Mouse (Mus musculus) fat pad, adult 2 months (tissue): Measurements from ENCODE around the gene Rad51c.
A peak's percentile ranks its signal among the peaks of the same experiment; 100 is the strongest.
"Not testable (repeated sequence)": the region's sequence is repeated elsewhere in the genome, so short reads cannot be mapped to it uniquely, and the experiment has no call there.

Experiments used
- DNase-seq: peaks from one replicate; pipeline ENCODE4 v3.0.0-alpha.2; 2011; ENCODE audit warnings: low read depth, low spot score; ENCODE audit errors: extremely low read depth

Gene Rad51c

DNA sequence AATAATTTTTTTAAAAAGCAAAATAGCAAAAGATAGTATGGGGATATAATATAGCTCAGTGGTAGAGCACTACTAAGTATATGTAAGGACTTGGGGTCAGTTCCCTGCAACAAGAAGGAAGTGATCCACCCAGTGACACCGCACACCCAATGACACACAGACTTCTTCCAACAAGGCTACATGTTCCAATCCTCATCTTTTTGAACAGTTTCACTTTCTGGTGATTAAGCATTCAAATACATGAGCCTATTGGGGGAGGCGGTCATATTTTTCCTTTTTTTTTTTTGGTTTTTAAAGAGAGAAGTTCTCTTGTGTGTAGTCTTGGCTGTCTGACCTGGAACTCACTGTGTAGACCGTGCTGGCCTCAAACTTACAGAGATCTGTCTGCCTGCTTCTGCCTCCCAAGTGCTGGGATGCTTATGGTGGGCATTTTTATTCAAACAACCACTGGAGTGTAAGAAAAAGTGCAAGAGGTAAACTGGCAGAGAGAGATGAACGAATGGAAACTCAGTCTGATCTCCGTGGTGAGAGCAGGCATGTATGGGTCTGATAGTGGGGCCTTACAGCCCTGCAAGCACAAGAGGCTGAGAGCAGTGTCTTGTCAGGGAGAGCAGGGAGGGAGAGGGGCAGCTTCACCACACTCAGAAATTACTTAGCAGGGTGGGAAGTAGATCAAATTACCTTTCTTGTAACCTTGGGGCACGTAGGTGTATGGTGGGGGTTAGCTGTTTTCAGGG, 28.3 kb upstream of the Rad51c start:
- no peak for DNase-seq

DNA sequence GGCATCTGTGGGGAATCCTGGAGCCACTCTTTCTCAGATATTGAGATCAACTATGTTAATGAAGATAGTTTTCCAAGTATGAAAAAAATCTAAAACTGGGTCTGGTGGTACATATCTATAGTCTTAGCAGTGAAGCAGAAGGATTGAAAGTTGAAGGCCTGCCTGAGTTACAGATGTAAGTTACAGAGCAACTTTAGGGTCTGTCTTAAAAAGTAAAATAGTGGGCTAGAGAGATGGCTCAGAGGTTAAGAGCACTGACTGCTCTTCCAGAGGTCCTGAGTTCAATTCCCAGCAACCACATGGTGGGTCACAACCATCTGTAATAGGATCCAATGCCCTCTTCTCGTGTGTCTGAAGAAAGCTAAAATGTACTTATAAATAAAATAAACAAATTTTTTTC, 27.7 kb upstream of the Rad51c start:
- no peak for DNase-seq

DNA sequence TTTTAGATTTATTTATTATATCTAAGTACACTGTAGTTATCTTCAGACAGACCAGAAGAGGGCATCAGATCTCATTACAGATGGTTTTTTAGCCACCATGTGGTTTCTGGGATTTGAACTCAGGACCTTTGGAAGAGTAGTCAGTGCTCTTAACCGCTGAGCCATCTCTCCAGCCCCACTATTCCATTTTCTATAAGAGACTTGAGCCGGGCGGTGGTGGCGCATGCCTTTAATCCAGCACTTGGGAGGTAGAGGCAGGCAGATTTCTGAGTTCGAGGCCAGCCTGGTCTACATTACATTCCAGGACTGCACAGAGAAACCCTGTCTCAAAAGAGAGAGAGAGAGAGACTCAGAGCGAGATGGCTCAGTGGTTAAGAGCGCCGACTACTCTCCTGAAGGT, 27.1 kb upstream of the Rad51c start:
- DNase-seq, result not testable (repeated sequence)

DNA sequence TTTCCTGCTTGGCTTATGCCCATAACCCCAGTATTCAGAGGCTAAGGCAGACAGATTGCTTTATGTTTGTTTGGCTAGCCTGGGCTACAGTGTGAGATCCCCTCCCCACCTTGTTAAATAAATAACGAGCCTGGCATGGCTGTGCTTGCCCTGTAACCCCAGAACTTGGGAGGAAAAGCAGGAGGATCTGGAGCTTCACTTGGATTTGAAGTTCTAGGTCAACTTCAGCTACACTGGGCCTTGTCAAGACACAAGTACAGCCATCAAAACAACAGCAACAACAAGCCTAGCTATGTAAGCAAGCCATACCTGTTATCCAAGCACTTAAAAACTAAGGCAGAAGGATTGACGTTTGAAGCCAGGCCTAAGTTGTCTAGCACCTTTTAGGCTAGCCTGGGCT, 25.6 kb upstream of the Rad51c start:
- no peak for DNase-seq

DNA sequence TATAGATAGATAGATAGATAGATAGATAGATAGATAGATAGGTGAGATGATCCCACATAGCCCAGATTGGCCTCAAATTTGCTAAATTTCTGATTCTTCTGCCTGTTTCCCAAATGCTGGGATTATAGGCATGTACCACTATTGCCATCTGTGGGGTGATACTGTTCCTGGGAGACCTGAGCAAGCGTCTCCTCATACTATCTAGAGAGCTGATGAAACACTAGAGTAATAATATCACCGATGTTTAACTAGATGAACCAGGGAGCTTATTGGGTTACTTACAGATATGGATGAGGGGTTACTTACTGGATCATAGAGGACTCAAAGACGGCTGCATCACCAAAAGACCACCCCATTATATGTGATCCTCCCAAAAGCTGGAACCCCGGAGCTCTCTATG, 24.6 kb upstream of the Rad51c start:
- no peak for DNase-seq

DNA sequence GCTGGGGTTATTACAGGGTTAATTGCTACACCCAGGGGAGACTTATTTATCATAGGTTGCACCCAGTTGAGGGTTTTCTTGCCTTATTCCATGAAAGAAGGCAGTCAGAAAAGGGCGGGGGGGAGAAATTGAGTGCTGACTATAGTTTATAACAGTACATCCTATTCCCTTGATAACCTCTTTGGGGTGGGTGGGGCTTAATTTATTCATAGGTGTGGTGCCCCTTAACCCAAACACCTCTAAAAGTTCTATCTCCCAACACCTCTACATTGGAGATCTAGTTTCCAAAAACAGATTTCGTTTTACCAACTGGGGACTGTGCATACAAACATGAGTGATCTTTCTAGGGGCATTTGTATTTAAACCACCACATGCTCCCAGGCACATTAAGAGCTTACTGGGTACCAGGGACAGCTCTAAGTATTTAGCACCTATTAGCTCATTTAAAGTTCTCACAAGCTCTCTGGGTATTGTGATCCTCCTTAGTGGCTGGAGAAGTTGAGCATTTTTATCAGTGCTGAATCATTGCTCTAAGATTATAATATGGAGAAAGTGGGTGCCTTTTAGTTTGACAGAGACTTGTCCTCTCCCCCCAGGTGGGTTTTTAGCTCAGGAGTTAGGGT, 23.4 kb upstream of the Rad51c start:
- no peak for DNase-seq

DNA sequence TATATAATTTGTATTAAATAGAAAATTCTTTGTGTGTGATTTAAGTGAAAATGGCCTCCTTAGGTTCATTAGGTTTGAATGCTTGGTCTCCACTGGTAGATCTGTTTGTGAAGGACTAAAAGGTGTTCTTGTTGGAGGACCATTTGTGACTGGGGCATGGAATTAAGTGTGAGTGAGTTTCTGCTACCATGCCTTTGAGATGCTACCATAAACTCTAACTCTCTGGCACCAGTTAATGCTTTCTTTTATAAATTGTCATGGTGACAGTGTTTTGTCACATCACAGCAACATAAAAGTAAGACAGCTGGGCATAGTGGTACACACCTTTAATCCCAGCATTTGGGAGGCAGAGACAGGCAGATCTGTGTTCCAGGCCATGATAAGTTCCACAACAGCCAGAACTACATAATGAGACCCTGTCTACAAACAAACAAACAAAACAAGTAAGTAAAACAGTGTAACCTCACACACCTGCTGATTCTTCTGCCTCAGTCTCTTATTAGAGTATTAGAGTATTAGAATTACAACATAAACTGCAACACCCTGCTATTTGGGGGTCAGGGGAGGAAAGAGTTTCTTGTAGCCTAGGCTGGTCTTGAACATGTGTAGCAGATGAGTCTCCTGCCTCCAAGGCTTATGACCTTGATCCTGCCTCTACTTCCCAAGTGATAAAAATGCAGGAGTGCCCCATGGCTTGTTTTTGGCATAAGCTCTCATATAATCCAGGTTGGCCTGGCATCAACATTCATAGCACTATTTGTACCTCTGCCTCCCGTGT, 22.7 kb upstream of the Rad51c start:
- DNase-seq, result no peak

DNA sequence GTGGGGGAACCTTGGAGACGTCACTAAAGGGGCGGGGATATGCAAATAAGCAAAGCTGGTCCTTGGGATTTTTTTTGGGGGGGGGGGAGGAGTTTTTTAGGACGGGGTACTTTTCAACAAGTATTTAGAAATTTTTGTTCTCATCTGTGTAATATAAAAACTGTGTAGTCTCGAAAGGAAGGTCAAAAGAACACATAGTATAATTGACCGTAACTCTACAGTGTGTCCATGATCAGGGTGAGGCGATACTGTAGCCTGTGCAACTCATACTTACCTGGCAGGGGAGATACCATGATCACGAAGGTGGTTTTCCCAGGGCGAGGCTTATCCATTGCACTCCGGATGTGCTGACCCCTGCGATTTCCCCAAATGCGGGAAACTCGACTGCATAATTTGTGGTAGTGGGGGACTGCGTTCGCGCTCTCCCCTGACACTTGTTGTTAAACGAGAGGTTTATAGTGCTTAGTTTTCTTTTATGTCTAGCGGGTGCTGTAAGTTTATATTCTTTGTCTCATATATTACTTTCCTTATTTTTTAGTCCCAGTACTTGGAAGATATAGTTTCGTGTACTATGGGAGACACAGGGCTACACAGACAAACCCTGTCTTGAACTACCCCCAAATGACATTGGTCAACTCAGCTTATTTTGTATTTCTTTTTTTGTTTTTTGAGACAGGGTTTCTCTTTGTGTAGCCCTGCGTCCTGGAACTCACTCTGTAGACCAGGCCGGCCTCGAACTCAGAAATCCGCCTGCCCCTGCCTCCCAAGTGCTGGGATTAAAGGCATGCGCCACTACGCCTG, 21.9 kb upstream of the Rad51c start:
- peak; percentile 58 for DNase-seq

DNA sequence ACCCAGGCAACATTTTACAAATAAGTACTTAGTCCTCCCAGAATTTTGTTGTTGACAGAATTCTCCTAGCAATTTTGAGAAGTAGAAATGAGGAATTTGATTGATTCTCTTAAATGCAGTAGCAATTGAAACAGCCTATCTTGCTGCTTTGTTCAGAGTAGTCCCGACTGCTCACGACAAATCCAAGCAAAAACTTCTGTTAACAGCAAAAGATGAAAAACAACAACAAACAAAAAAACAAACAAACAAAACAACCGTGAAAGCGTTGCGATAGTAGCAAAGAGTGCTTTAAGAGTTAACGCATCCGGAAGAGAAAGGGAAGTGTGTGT, 21.3 kb upstream of the Rad51c start:
- DNase-seq, result no peak

DNA sequence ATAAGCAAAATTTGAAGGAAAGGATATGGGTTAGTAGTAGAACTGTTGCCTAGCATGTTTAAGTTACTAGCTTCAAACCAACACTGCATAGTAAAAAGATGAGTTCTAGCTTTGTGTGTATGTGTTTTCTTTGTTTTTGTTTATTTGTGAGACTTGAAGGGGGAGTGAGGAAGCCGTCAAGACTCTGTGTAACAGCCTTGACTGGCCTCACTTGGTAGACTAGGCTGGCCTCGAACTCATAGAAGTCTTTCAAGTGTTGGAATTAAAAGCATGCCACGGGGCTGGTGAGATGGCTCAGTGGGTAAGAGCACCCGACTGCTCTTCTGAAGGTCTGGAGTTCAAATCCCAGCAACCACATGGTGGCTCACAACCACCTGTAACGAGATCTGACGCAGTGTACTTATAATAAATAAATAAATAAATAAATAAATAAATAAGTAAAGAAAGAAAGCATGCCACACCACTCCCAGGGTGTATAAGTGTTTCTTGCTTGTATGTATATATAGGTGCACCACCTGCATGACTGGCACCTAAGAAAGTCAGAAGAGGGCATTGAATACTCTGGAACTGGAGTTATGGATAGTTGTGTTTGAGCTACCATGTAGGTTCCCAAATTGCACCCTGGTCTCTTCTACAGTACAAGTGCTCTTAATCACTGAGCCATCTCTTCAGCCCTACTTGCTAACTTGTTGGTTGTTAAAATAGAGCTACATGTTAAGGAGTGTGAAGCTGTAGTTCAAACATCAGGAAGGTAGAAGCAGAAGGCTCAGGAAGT, 19.0 kb upstream of the Rad51c start:
- DNase-seq, result no peak

DNA sequence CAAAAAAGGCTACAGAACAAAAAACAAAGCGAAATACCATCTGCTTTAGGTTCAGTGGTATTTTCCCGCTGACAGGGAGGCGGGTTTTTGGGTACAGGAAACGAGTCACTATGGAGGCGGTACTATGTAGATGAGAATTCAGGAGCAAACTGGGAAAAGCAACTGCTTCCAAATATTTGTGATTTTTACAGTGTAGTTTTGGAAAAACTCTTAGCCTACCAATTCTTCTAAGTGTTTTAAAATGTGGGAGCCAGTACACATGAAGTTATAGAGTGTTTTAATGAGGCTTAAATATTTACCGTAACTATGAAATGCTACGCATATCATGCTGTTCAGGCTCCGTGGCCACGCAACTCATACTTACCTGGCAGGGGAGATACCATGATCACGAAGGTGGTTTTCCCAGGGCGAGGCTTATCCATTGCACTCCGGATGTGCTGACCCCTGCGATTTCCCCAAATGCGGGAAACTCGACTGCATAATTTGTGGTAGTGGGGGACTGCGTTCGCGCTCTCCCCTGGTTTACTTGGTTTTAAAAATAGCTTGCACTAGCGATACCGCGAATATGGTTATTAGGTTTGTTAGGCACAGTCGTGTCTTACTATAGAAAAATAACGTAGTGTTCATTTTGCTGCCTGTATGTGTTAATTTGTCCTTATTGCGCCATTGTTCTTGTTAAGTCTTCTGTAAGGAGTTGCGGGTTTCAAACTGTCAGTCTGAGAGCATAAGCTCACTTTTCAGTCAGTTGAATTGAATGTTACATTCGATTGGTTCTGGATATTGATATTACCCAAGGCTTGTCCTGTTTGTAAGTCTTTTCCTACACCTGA, 18.0 kb upstream of the Rad51c start:
- peak; percentile 86 for DNase-seq

DNA sequence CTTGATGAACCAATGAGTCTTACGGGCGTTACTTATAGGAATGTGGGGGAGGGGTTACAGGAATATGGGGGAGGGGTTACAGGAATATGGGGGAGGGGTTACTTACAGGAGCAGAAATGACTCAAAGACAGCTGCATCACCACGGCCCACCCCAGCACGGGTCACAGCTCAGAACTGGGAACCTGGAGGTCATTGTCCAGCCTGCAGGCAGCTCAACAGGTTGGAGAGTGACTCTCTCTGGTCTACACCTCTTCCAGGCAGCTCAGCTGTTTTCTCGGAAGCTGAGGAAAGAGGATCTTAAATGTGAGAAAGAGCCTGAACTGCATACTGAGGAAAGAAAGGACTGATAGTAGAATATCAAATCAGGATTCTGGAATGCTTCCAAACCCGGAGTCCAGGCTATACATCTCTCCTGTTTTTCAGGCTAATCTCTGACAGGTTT, 17.0 kb upstream of the Rad51c start:
- DNase-seq, result no peak

DNA sequence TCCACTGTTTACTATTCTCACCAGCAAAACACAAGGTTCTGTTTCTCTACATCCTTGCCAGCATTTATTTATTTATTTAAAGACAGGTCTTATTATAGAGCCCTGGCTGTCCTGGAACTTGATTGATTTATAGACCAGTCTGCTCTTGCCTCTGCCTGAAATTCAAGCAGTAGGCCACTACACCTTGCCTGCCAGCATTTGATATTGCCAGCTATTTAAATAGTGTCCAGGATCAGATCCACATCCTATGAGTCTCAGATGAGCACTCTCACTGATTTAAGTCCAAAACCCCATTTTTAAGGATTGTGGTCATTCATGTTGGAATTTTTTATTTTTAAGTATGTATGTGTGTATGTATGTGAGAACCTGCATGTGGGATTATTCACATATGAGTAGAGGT, 16.1 kb upstream of the Rad51c start:
- DNase-seq, result no peak

DNA sequence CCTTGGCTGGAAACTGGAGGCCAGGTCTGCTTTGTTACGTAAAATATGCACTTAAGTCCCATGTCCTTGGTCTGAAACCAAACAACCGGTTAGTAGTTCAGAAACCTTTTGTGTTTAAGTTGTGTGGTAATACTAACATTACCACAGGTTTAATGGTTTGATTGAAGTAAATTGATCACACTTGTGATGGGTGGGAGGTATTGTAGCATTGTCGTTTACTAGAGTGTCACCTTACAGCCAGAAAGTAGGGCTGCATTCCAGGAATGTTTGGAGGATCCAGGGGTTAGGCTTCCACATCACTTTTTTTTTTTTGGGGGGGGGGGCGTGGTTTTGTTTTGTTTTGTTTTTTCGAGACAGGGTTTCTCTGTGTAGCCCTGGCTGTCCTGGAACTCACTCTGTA, 11.4 kb upstream of the Rad51c start:
- DNase-seq, result no peak

DNA sequence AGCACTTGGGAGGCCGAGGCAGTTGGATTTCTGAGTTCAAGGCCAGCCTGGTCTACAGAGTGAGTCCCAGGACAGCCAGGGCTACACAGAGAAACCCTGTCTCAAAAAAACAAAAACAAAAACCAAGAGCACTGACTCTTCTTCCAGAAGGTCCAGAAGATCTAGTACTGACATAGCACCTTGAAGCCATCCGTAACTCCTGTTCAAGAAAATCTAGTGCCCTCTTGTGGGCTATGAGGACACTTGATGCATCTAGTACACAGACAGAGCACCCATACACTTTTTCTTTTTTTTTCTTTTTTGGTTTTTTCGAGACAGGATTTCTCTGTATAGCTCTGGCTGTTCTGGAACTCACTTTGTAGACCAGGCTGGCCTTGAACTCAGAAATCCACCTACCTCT, 8.7 kb upstream of the Rad51c start:
- DNase-seq, result not testable (repeated sequence)

DNA sequence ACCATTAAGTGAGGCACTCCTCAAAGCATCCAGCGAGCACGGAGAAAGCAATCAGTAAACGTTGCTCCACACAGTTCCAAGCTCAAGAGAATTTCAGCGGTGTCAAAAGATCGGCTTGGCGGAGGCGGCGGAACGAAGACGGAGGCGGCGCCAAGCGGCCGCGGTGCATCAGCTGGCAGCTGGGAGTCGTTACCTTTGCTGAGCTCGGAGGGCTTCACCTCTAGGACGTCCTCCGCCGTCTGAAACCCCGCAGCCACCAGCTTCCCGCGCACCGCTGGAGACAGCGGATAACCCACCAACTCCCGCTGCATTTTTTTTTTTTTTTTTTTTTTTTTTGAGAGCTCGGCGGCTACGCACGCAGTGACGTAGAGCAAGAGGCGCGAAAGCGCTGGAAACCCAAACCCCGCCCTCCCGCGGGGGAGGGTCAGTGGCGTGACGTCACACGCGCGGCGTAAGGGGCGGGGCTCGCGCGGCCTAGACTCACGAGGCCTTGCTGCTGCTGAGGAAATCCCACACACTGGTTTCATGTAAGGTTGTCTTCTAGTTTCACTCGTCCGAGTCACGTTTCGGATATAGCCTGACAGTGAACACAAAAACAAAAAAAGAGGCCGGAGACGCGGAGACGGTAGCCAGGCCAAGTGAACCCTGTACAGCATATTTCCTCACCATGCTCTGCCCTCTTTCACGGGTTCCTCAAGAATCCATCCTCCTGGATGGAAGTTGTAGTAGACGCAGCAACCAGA, 472 bp downstream of the Rad51c start:
- DNase-seq, result no peak

DNA sequence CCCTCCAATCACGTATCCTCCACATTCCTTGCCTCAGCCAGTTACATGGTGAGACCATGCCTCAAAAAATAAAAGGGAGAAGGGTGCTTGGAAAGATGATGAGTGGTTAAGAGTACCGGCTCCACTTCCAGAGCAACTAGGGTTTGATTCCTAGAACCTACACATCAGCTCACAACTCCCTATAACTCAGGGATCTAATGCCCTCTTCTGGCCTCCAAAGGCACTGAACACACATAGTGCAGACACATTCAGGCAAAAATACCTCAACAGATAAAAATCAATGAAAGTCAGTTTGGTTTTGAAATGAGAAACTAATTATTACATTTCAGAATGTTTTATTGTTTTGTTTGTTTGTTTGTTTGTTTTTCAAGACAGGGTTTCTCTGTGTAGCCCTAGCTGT, 6.4 kb downstream of the Rad51c start:
- DNase-seq, result no peak

DNA sequence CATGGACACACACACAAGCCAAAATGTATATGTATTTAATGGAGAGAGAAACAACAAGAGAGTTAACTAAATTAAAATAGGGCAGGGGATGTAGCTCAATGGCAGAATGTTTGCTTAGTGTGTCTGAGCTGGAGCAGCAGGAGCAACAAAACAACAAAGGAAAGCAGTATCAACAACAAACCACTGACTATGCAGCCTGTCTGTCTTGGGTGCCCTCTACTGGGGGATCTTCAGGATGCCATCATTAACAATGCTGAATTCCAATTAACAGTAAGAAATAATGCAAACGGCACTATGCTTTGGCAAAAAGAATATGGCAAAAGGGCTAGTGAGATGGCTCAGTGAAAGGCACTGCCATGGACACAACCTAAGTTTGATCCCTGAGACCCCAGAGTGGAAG, 10.9 kb downstream of the Rad51c start:
- no peak for DNase-seq

DNA sequence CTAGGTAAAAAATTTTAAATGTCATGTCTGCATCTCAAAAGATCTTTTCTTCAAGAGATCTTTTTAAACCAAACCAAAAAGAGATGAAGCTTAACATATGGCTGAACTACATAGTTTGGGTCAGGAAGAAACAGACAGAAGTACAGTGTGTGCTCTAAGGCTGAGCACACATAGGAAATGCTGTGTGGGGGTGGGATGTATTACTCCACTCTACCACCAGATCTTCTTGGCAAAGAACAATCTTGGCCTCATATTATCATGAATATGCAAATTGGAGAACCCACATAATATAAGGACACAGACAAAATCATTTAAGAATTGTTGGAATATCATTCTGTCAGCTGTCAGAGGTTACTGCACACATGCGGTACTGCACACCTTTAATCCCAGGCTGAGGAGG, 19.1 kb downstream of the Rad51c start:
- no peak for DNase-seq
